ENCODE assay signal across 7 mouse cellular contexts in genomic region chr17:47922116-47922515, GRCm38 (mm10). TPM values are rescaled to one million over a fixed set of nuclear protein-coding genes. Genes with fewer than 3 reads are reported as not detected.
DNase-seq lines count a peak whose midpoint lies in the region; ATAC-seq lines count a peak whose summit lies in the region.

No protein-coding gene starts in this region.

- no peaks in the 10 kb centered on the region for H3K36me3 ChIP-seq in heart, embryonic 16.5 days (ENCODE audit: control insufficient read depth, insufficient read depth)
- H3K36me3 ChIP-seq in midbrain, embryonic 10.5 days: peaks cover 49% of the 10 kb centered on the region

- peak overlapping the region; percentile 96 for H3K9ac ChIP-seq in heart, embryonic 16.5 days (ENCODE audit: low read length)

- peaks cover 21% of the 10 kb centered on the region for H3K4me1 ChIP-seq in heart, embryonic 16.5 days (ENCODE audit: control insufficient read depth, insufficient read depth, low read length)
- H3K4me1 ChIP-seq in midbrain, embryonic 10.5 days: peaks cover 91% of the 10 kb centered on the region

- no peaks in the 10 kb centered on the region for H3K9me3 ChIP-seq in heart, embryonic 16.5 days (replicated peaks; ENCODE audit: control insufficient read depth, low read length)
- H3K9me3 ChIP-seq in midbrain, embryonic 10.5 days (replicated peaks): no peaks in the 10 kb centered on the region

- ATAC-seq in heart, embryonic 16.5 days (replicated peaks; ENCODE audit: extremely low read depth, insufficient read depth, low FRiP score): no peak

- 12% methylated on average over 21 of the region's 21 CpGs for WGBS in heart, embryonic 16.5 days
- WGBS in midbrain, embryonic 10.5 days: under 1% methylated on average over 21 of the region's 21 CpGs

- peak overlapping the region; percentile 98 for H3K4me2 ChIP-seq in heart, embryonic 16.5 days (ENCODE audit: low read depth, low read length)

- DNase-seq in ovary, postnatal 36 days (ENCODE audit: low spot score): peak; percentile 19
- no peak for DNase-seq in ovary, postnatal 10 days (ENCODE audit: low spot score)
- DNase-seq in midbrain, embryonic 10.5 days (ENCODE audit: low spot score): no peak
- DNase-seq in frontal cortex, postnatal 25 days (ENCODE audit: low spot score in 2 of 2): no peak
- no peak for DNase-seq in adrenal gland, postnatal 10 days
- no peak for DNase-seq in kidney, postnatal 4 days

- H3K27me3 ChIP-seq in heart, embryonic 16.5 days (ENCODE audit: control insufficient read depth, insufficient read depth, low read length): 0 out of 2 replicates have a peak, but pooled peaks cover 4% of the 10 kb centered on the region
- peaks cover 25% of the 10 kb centered on the region for H3K27me3 ChIP-seq in midbrain, embryonic 10.5 days (ENCODE audit: low read depth, poor library complexity, severe bottlenecking)

- H3K4me3 ChIP-seq in heart, embryonic 16.5 days (ENCODE audit: low read length): peak overlapping the region; percentile 97
- H3K4me3 ChIP-seq in midbrain, embryonic 10.5 days: peak overlapping the region; percentile 99

- no peak overlapping the region for H3K27ac ChIP-seq in heart, embryonic 16.5 days (ENCODE audit: low read length)
- H3K27ac ChIP-seq in midbrain, embryonic 10.5 days (replicated peaks): peak overlapping the region; percentile 99

RNA-seq across cellular contexts. Expression of gene Foxp4, which starts 2.3 kb away (rescaled TPM):
- polyA plus RNA-seq in heart, embryonic 16.5 days (2015; fragmentation: Nextera tagmentation; extraction: Ambion mirVana): 6.5 and 6.6 TPM in 2 replicates
- 21.8 and 25.5 TPM in 2 replicates for polyA plus RNA-seq in midbrain, embryonic 10.5 days (2016; fragmentation: Nextera tagmentation; extraction: Ambion mirVana)
- total RNA-seq in adrenal gland, postnatal 10 days (2021): 10 to 100 TPM; 24.8 to 25.6 TPM
